Mouse (Mus musculus) CD4-positive, CD25-positive, alpha-beta regulatory T cell, adult 4 months (primary cell): ENCODE measurements around the gene Asic2. TPM values are rescaled to one million over a fixed set of nuclear protein-coding genes. Genes with fewer than 3 reads are reported as not detected.

ENCODE experiments used
- ATAC-seq: one replicate; pipeline ENCODE4 v1.8.0; 2017
- polyA plus RNA-seq, 2 experiments: library from polyadenylated mRNA; unstranded; fragments of 100-300 nt; shearing (Covaris generic); gene quantifications; one replicate each; pipeline ENCODE4 v1.2.1; 2017

Gene Asic2
- polyA plus RNA-seq, 2 experiments from 2014 or later: not detected

GRCm38 (mm10) chr11:81706996-81707395 is 261.3 kb downstream of the Asic2 start:
- no peak for ATAC-seq

- ATAC-seq: no peak
These were observed 270.2 kb downstream of the Asic2 start for GRCm38 (mm10) chr11:81698008-81698407.

GRCm38 (mm10) chr11:81695501-81695900 is 272.8 kb downstream of the Asic2 start:
- ATAC-seq: no peak

GRCm38 (mm10) chr11:81680511-81680910 is 287.7 kb downstream of the Asic2 start:
- ATAC-seq: no peak

GRCm38 (mm10) chr11:81671724-81672123 is 296.5 kb downstream of the Asic2 start:
- ATAC-seq: no peak

GRCm38 (mm10) chr11:81670436-81670835 is 297.8 kb downstream of the Asic2 start:
- ATAC-seq: no peak

GRCm38 (mm10) chr11:81658850-81659249 is 309.4 kb downstream of the Asic2 start:
- ATAC-seq: no peak

- no peak for ATAC-seq
These were observed 311.1 kb downstream of the Asic2 start for GRCm38 (mm10) chr11:81657121-81657520.

GRCm38 (mm10) chr11:81647828-81648227 is 320.4 kb downstream of the Asic2 start:
- no peak for ATAC-seq

GRCm38 (mm10) chr11:81645549-81645948 is 322.7 kb downstream of the Asic2 start:
- no peak for ATAC-seq

GRCm38 (mm10) chr11:81636356-81636755 is 331.9 kb downstream of the Asic2 start:
- ATAC-seq: no peak

GRCm38 (mm10) chr11:81634360-81635350 is 333.6 kb downstream of the Asic2 start:
- no peak for ATAC-seq

- ATAC-seq: no peak
These were observed 343.1 kb downstream of the Asic2 start for GRCm38 (mm10) chr11:81625199-81625598.

GRCm38 (mm10) chr11:81620516-81620915 is 347.7 kb downstream of the Asic2 start:
- no peak for ATAC-seq

GRCm38 (mm10) chr11:81616437-81616836 is 351.8 kb downstream of the Asic2 start:
- no peak for ATAC-seq

- no peak for ATAC-seq
These were observed 354.2 kb downstream of the Asic2 start for GRCm38 (mm10) chr11:81613869-81614620.

GRCm38 (mm10) chr11:81612798-81613540 is 355.3 kb downstream of the Asic2 start:
- ATAC-seq: no peak

- no peak for ATAC-seq
These were observed 356.1 kb downstream of the Asic2 start for GRCm38 (mm10) chr11:81611948-81612797.

- no peak for ATAC-seq
These were observed 357.8 kb downstream of the Asic2 start for GRCm38 (mm10) chr11:81610506-81610905.

- no peak for ATAC-seq
These were observed 365.3 kb downstream of the Asic2 start for GRCm38 (mm10) chr11:81602971-81603370.

- no peak for ATAC-seq
These were observed 366.5 kb downstream of the Asic2 start for GRCm38 (mm10) chr11:81601736-81602135.

GRCm38 (mm10) chr11:81597601-81598000 is 370.7 kb downstream of the Asic2 start:
- no peak for ATAC-seq
